ENCODE assay signal across 16 mouse cellular contexts in genomic region chr7:55573339-55573738, GRCm38 (mm10).
"Had no signal": no experiment of that assay in that cellular context is flagged by ENCODE, and none has a peak within 500 bp of the region (broad histone marks: within the 10 kb centered on the region; RNA-seq: fewer than 3 reads in every experiment).

No protein-coding gene starts in this region.

- H3K9me3 ChIP-seq: neural tube, embryonic 13.5 days; neural tube, embryonic 15.5 days; stomach, embryonic 15.5 days had no signal

- H3K4me3 ChIP-seq: neural tube, embryonic 13.5 days; neural tube, embryonic 15.5 days; stomach, embryonic 15.5 days had no signal

- H3K27ac ChIP-seq: neural tube, embryonic 13.5 days; neural tube, embryonic 15.5 days; stomach, embryonic 15.5 days; stomach, postnatal 0 days had no signal

- DNase-seq: retina, postnatal 1 day; right cerebral cortex, adult 18-20 months; right cerebral cortex, postnatal 14 days; right cerebral cortex, postnatal 25 days; right cerebral cortex, postnatal 4 days; spleen, adult 18-20 months; thymus, adult 18-20 months; thymus, adult 2 months; thymus, postnatal 14 days; thymus, postnatal 25 days; thymus, postnatal 36 days; thymus, postnatal 4 days had no signal

- H3K4me1 ChIP-seq: neural tube, embryonic 13.5 days; neural tube, embryonic 15.5 days; stomach, embryonic 15.5 days had no signal

- H3K9ac ChIP-seq: neural tube, embryonic 13.5 days; neural tube, embryonic 15.5 days; stomach, embryonic 15.5 days had no signal

- H3K4me2 ChIP-seq: neural tube, embryonic 13.5 days; neural tube, embryonic 15.5 days; stomach, embryonic 15.5 days had no signal

- H3K27me3 ChIP-seq: neural tube, embryonic 13.5 days; neural tube, embryonic 15.5 days; stomach, embryonic 15.5 days had no signal

- H3K36me3 ChIP-seq: neural tube, embryonic 13.5 days; neural tube, embryonic 15.5 days; stomach, embryonic 15.5 days had no signal
